Mouse (Mus musculus): ENCODE measurements around the gene Myzap. TPM values are rescaled to one million over a fixed set of nuclear protein-coding genes. Genes with fewer than 3 reads are reported as not detected.

The Myzap gene
- polyA plus RNA-seq, 1 experiment, result 2.7 TPM

GRCm38 (mm10) chr9:71611876-71612275 lies 19.7 kb upstream of the Myzap start:
- Histone ChIP-seq H3K4me1 (ENCODE audit: control insufficient read depth, insufficient read depth, low read length) (no peaks in the 10 kb centered on the region), H3K4me3 (ENCODE audit: low read depth, low read length) (no peak overlapping the region), H3K27me3 (ENCODE audit: control insufficient read depth, insufficient read depth, low read length, poor library complexity, severe bottlenecking) (no peaks in the 10 kb centered on the region), H3K27ac (ENCODE audit: insufficient read depth, low read length) (no peak overlapping the region), H3K9me3 (replicated peaks; ENCODE audit: control insufficient read depth, insufficient read depth, low read length, poor library complexity, severe bottlenecking) (no peaks in the 10 kb centered on the region), H3K9ac (ENCODE audit: low read depth, poor library complexity, severe bottlenecking) (no peak overlapping the region), H3K36me3 (ENCODE audit: control insufficient read depth, insufficient read depth, low read length, poor library complexity, severe bottlenecking) (no peaks in the 10 kb centered on the region)
- TF ChIP-seq EP300 (IDR thresholded peaks at IDR 0.05; ENCODE audit: insufficient read depth, low read depth, low read length) (no peak), POLR2A (IDR thresholded peaks at IDR 0.05; ENCODE audit: insufficient read depth, low read length) (no peak), CTCF (IDR thresholded peaks at IDR 0.05; ENCODE audit: low read depth, low read length) (no peak)

- no peaks in the 10 kb centered on the region for H3K9me3 ChIP-seq (replicated peaks; ENCODE audit: control insufficient read depth, insufficient read depth, low read length, poor library complexity, severe bottlenecking)
- no peaks in the 10 kb centered on the region for H3K27me3 ChIP-seq (ENCODE audit: control insufficient read depth, insufficient read depth, low read length, poor library complexity, severe bottlenecking)
- no peak overlapping the region for H3K9ac ChIP-seq (ENCODE audit: low read depth, poor library complexity, severe bottlenecking)
- no peaks in the 10 kb centered on the region for H3K4me1 ChIP-seq (ENCODE audit: control insufficient read depth, insufficient read depth, low read length)
- H3K36me3 ChIP-seq (ENCODE audit: control insufficient read depth, insufficient read depth, low read length, poor library complexity, severe bottlenecking), result no peaks in the 10 kb centered on the region
- H3K4me3 ChIP-seq (ENCODE audit: low read depth, low read length), result no peak overlapping the region
- H3K27ac ChIP-seq (ENCODE audit: insufficient read depth, low read length), result no peak overlapping the region
- TF ChIP-seq CTCF (IDR thresholded peaks at IDR 0.05; ENCODE audit: low read depth, low read length) (no peak), POLR2A (IDR thresholded peaks at IDR 0.05; ENCODE audit: insufficient read depth, low read length) (no peak), EP300 (IDR thresholded peaks at IDR 0.05; ENCODE audit: insufficient read depth, low read depth, low read length) (no peak)
Observed at GRCm38 (mm10) chr9:71609010-71609409, 16.9 kb upstream of the Myzap start.

GRCm38 (mm10) chr9:71606296-71607057 lies 14.3 kb upstream of the Myzap start:
- TF ChIP-seq POLR2A (IDR thresholded peaks at IDR 0.05; ENCODE audit: insufficient read depth, low read length) (no peak), EP300 (IDR thresholded peaks at IDR 0.05; ENCODE audit: insufficient read depth, low read depth, low read length) (no peak), CTCF (IDR thresholded peaks at IDR 0.05; ENCODE audit: low read depth, low read length) (no peak)
- no peak overlapping the region for H3K4me3 ChIP-seq (ENCODE audit: low read depth, low read length)
- no peaks in the 10 kb centered on the region for H3K9me3 ChIP-seq (replicated peaks; ENCODE audit: control insufficient read depth, insufficient read depth, low read length, poor library complexity, severe bottlenecking)
- H3K4me1 ChIP-seq (ENCODE audit: control insufficient read depth, insufficient read depth, low read length), result no peaks in the 10 kb centered on the region
- no peak overlapping the region for H3K9ac ChIP-seq (ENCODE audit: low read depth, poor library complexity, severe bottlenecking)
- H3K27me3 ChIP-seq (ENCODE audit: control insufficient read depth, insufficient read depth, low read length, poor library complexity, severe bottlenecking), result no peaks in the 10 kb centered on the region
- no peak overlapping the region for H3K27ac ChIP-seq (ENCODE audit: insufficient read depth, low read length)
- H3K36me3 ChIP-seq (ENCODE audit: control insufficient read depth, insufficient read depth, low read length, poor library complexity, severe bottlenecking), result no peaks in the 10 kb centered on the region

GRCm38 (mm10) chr9:71604914-71605635 lies 12.9 kb upstream of the Myzap start:
- Histone ChIP-seq H3K27ac (ENCODE audit: insufficient read depth, low read length) (no peak overlapping the region), H3K4me3 (ENCODE audit: low read depth, low read length) (no peak overlapping the region), H3K4me1 (ENCODE audit: control insufficient read depth, insufficient read depth, low read length) (no peaks in the 10 kb centered on the region), H3K9me3 (replicated peaks; ENCODE audit: control insufficient read depth, insufficient read depth, low read length, poor library complexity, severe bottlenecking) (no peaks in the 10 kb centered on the region), H3K27me3 (ENCODE audit: control insufficient read depth, insufficient read depth, low read length, poor library complexity, severe bottlenecking) (no peaks in the 10 kb centered on the region), H3K9ac (ENCODE audit: low read depth, poor library complexity, severe bottlenecking) (no peak overlapping the region), H3K36me3 (ENCODE audit: control insufficient read depth, insufficient read depth, low read length, poor library complexity, severe bottlenecking) (no peaks in the 10 kb centered on the region)
- no peak for TF ChIP-seq CTCF (IDR thresholded peaks at IDR 0.05; ENCODE audit: low read depth, low read length)
- TF ChIP-seq EP300 (IDR thresholded peaks at IDR 0.05; ENCODE audit: insufficient read depth, low read depth, low read length), result no peak
- TF ChIP-seq POLR2A (IDR thresholded peaks at IDR 0.05; ENCODE audit: insufficient read depth, low read length), result no peak

GRCm38 (mm10) chr9:71599861-71600260 lies 7.7 kb upstream of the Myzap start:
- H3K27me3 ChIP-seq (ENCODE audit: control insufficient read depth, insufficient read depth, low read length, poor library complexity, severe bottlenecking), result no peaks in the 10 kb centered on the region
- H3K9me3 ChIP-seq (replicated peaks; ENCODE audit: control insufficient read depth, insufficient read depth, low read length, poor library complexity, severe bottlenecking), result no peaks in the 10 kb centered on the region
- H3K27ac ChIP-seq (ENCODE audit: insufficient read depth, low read length), result no peak overlapping the region
- H3K4me1 ChIP-seq (ENCODE audit: control insufficient read depth, insufficient read depth, low read length), result no peaks in the 10 kb centered on the region
- H3K36me3 ChIP-seq (ENCODE audit: control insufficient read depth, insufficient read depth, low read length, poor library complexity, severe bottlenecking), result no peaks in the 10 kb centered on the region
- no peak overlapping the region for H3K4me3 ChIP-seq (ENCODE audit: low read depth, low read length)
- no peak for TF ChIP-seq CTCF (IDR thresholded peaks at IDR 0.05; ENCODE audit: low read depth, low read length)
- no peak for TF ChIP-seq POLR2A (IDR thresholded peaks at IDR 0.05; ENCODE audit: insufficient read depth, low read length)
- no peak for TF ChIP-seq EP300 (IDR thresholded peaks at IDR 0.05; ENCODE audit: insufficient read depth, low read depth, low read length)
- no peak overlapping the region for H3K9ac ChIP-seq (ENCODE audit: low read depth, poor library complexity, severe bottlenecking)

- H3K4me3 ChIP-seq (ENCODE audit: low read depth, low read length), result no peak overlapping the region
- no peaks in the 10 kb centered on the region for H3K9me3 ChIP-seq (replicated peaks; ENCODE audit: control insufficient read depth, insufficient read depth, low read length, poor library complexity, severe bottlenecking)
- no peaks in the 10 kb centered on the region for H3K36me3 ChIP-seq (ENCODE audit: control insufficient read depth, insufficient read depth, low read length, poor library complexity, severe bottlenecking)
- no peak overlapping the region for H3K27ac ChIP-seq (ENCODE audit: insufficient read depth, low read length)
- no peak overlapping the region for H3K9ac ChIP-seq (ENCODE audit: low read depth, poor library complexity, severe bottlenecking)
- no peaks in the 10 kb centered on the region for H3K4me1 ChIP-seq (ENCODE audit: control insufficient read depth, insufficient read depth, low read length)
- no peak for TF ChIP-seq CTCF (IDR thresholded peaks at IDR 0.05; ENCODE audit: low read depth, low read length)
- TF ChIP-seq POLR2A (IDR thresholded peaks at IDR 0.05; ENCODE audit: insufficient read depth, low read length), result no peak
- TF ChIP-seq EP300 (IDR thresholded peaks at IDR 0.05; ENCODE audit: insufficient read depth, low read depth, low read length), result no peak
- no peaks in the 10 kb centered on the region for H3K27me3 ChIP-seq (ENCODE audit: control insufficient read depth, insufficient read depth, low read length, poor library complexity, severe bottlenecking)
Observed at GRCm38 (mm10) chr9:71596888-71597287, 4.7 kb upstream of the Myzap start.
